Mouse (Mus musculus) liver, embryonic 14.5 days (tissue): ENCODE results near the gene Gm11027.

ENCODE experiments used
- CTCF ChIP-seq: IDR thresholded peaks from 2 replicates; pipeline ENCODE4 v1.5.1; 2016; ENCODE audit warnings: antibody characterized with exemption, low read depth, control low read depth
- EP300 ChIP-seq: IDR thresholded peaks from 2 replicates; pipeline ENCODE4 v1.6.1; 2016; ENCODE audit warnings: antibody characterized with exemption, low read depth

DNA sequence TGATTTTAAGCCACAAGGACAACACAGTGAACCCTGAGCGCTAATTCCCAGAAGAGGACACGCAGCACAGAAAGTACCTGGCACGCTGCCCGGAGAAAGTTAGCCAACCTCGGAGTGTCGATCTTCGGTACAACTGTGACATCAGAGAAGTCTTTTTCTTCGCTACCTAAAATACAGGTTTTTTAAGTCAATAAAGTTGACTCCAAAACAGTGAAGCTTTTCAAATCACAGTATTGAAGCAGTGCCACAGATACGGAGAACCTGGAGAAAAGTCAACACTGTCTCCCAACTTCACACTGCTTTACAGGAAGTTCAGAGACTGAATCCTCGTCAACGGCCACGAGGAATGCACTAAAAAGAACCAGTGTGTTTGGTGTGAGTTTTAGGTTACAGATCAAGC is 43.6 kb upstream of the Gm11027 start:
- TF ChIP-seq CTCF (no peak), EP300 (no peak)
